Mouse (Mus musculus) intestine, embryonic 15.5 days (tissue): ENCODE results near the gene Olfr855. TPM values are rescaled to one million over a fixed set of nuclear protein-coding genes. Genes with fewer than 3 reads are reported as not detected.
A peak's percentile ranks its signal among the peaks of the same experiment; 100 is the strongest.

Source experiments
- ATAC-seq: fragments of 200-750 bp; cut with Nextera tagmentation; 2 replicates; pipeline ENCODE4 v1.8.0; 2017; ENCODE audit warnings: moderate TSS enrichment, moderate library complexity
- H3K27ac ChIP-seq: fragments of 300-500 bp; sonication (generic); 2 replicates; pipeline ENCODE4 v1.5.1; 2015; ENCODE audit warnings: mild to moderate bottlenecking, inconsistent platforms
- H3K27me3 ChIP-seq: fragments of 300-500 bp; sonication (generic); replicated peaks from 2 replicates; pipeline ENCODE4 v1.6.1; 2015; ENCODE audit warnings: inconsistent platforms
- H3K36me3 ChIP-seq: fragments of 300-500 bp; sonication (generic); 2 replicates; pipeline ENCODE4 v1.6.1; 2015; ENCODE audit warnings: inconsistent platforms
- H3K4me1 ChIP-seq: fragments of 300-500 bp; sonication (generic); replicated peaks from 2 replicates; pipeline ENCODE4 v1.6.1; 2015; ENCODE audit warnings: inconsistent platforms
- H3K4me2 ChIP-seq: fragments of 300-500 bp; sonication (generic); replicated peaks from 2 replicates; pipeline ENCODE4 v1.6.1; 2015; ENCODE audit warnings: mild to moderate bottlenecking, inconsistent platforms
- H3K4me3 ChIP-seq: fragments of 300-500 bp; sonication (generic); replicated peaks from 2 replicates; pipeline ENCODE4 v1.5.1; 2015; ENCODE audit warnings: inconsistent platforms
- H3K9ac ChIP-seq: fragments of 300-500 bp; sonication (generic); 2 replicates; pipeline ENCODE4 v1.6.1; 2015; ENCODE audit warnings: inconsistent platforms
- H3K9me3 ChIP-seq: fragments of 300-500 bp; sonication (generic); 2 replicates; pipeline ENCODE4 v1.6.1; 2016; ENCODE audit warnings: inconsistent platforms
- WGBS: fragments of 180-500 bp; shearing (Covaris S2); methylation state at CpG from one replicate; pipeline ENCODE4 v1.1.7; 2015; 5-methylcytosine and 5-hydroxymethylcytosine counted together
- polyA plus RNA-seq: library from polyadenylated mRNA; unstranded; fragments of >200 nt; fragmentation: Nextera tagmentation; extraction: Ambion mirVana; gene quantifications from 2 replicates; pipeline ENCODE4 v1.2.1, GENCODE M21; 2015

Gene Olfr855
- not detected in 2 replicates for polyA plus RNA-seq

- Histone ChIP-seq H3K4me1 (no peaks in the 10 kb centered on the region), H3K36me3 (no peaks in the 10 kb centered on the region), H3K9me3 (no peaks in the 10 kb centered on the region), H3K4me3 (no peak within 1 kb of the TSS), H3K9ac (no peak within 1 kb of the TSS), H3K4me2 (no peak within 1 kb of the TSS), H3K27me3 (no peaks in the 10 kb centered on the region), H3K27ac (no peak within 1 kb of the TSS)
- ATAC-seq: no peak
Observed at GRCm38 (mm10) chr9:19582317-19582716, at the start of gene Olfr855. Olfr855 (plus strand) TSS chr9:19582617.

GRCm38 (mm10) chr9:19540976-19541375, 41.4 kb upstream of the Olfr855 start, which contains the start of gene Olfr853:
Olfr853 (minus strand) TSS chr9:19541076.
- Histone ChIP-seq H3K27me3 (no peaks in the 10 kb centered on the region), H3K4me1 (no peaks in the 10 kb centered on the region), H3K4me2 (no peak within 1 kb of the TSS), H3K36me3 (no peaks in the 10 kb centered on the region), H3K27ac (no peak within 1 kb of the TSS), H3K9ac (no peak within 1 kb of the TSS), H3K9me3 (no peaks in the 10 kb centered on the region; the same call in 1 of the 2 replicates), H3K4me3 (no peak within 1 kb of the TSS)
- no peak for ATAC-seq
- 75% methylated on average over 1 of the region's 1 CpGs for WGBS

GRCm38 (mm10) chr9:19567282-19567681, 15.1 kb upstream of the Olfr855 start, which contains the start of gene Olfr854:
Olfr854 (minus strand) TSS chr9:19567382.
- ATAC-seq: no peak
- Histone ChIP-seq H3K9me3 (no peaks in the 10 kb centered on the region), H3K9ac (no peak within 1 kb of the TSS), H3K4me1 (no peaks in the 10 kb centered on the region), H3K27ac (no peak within 1 kb of the TSS), H3K4me3 (no peak within 1 kb of the TSS), H3K4me2 (no peak within 1 kb of the TSS), H3K27me3 (no peaks in the 10 kb centered on the region), H3K36me3 (no peaks in the 10 kb centered on the region)
- 77% methylated on average over 1 of the region's 1 CpGs for WGBS

- no peaks in the 10 kb centered on the region for H3K36me3 ChIP-seq
- no peak overlapping the region for H3K4me2 ChIP-seq
- H3K27me3 ChIP-seq: no peaks in the 10 kb centered on the region
- no peak for ATAC-seq
- no peak overlapping the region for H3K9ac ChIP-seq
- 94% methylated on average over 3 of the region's 3 CpGs for WGBS
- no peaks in the 10 kb centered on the region for H3K9me3 ChIP-seq
- no peaks in the 10 kb centered on the region for H3K4me1 ChIP-seq
- H3K27ac ChIP-seq: no peak overlapping the region
- H3K4me3 ChIP-seq: no peak overlapping the region
Observed at GRCm38 (mm10) chr9:19621297-19621696, 38.9 kb downstream of the Olfr855 start.

- WGBS: 2% methylated on average over 35 of the region's 35 CpGs
- Histone ChIP-seq H3K4me1 (no peaks in the 10 kb centered on the region), H3K36me3 (no peaks in the 10 kb centered on the region), H3K27me3 (no peaks in the 10 kb centered on the region), H3K9ac (peak within 1 kb of the TSS; percentile 42), H3K4me2 (peak within 1 kb of the TSS; percentile 27; the same call in 1 of the 2 replicates), H3K9me3 (no peaks in the 10 kb centered on the region), H3K4me3 (peak within 1 kb of the TSS; percentile 54), H3K27ac (peak within 1 kb of the TSS; percentile 93)
- peak; percentile 99 for ATAC-seq
Observed at GRCm38 (mm10) chr9:19621843-19622822, 39.7 kb downstream of the Olfr855 start, which contains the start of gene Zfp317. Zfp317 (plus strand) TSS chr9:19622102.

GRCm38 (mm10) chr9:19629574-19629973, 47.2 kb downstream of the Olfr855 start:
- Histone ChIP-seq H3K27me3 (no peaks in the 10 kb centered on the region), H3K4me3 (no peak overlapping the region), H3K4me1 (no peaks in the 10 kb centered on the region), H3K36me3 (peaks cover 4% of the 10 kb centered on the region; the same call in 1 of the 2 replicates), H3K27ac (no peak overlapping the region), H3K4me2 (no peak overlapping the region), H3K9me3 (no peaks in the 10 kb centered on the region), H3K9ac (no peak overlapping the region)
- ATAC-seq: no peak

Other genes with a start within 250 kb of the Olfr855 start
- not detected in 2 replicates for gene Olfr845, start 246.2 kb upstream of the Olfr855 start, polyA plus RNA-seq
- gene Olfr846, start 218.6 kb upstream of the Olfr855 start, polyA plus RNA-seq: not detected in 2 replicates
- not detected in 2 replicates for gene Olfr847, start 203.9 kb upstream of the Olfr855 start, polyA plus RNA-seq
- not detected in 2 replicates for gene Olfr849, start 142.4 kb upstream of the Olfr855 start, polyA plus RNA-seq
- gene Olfr850, start 104.4 kb upstream of the Olfr855 start, polyA plus RNA-seq: not detected in 2 replicates
- not detected in 2 replicates for gene Olfr851, start 89.3 kb upstream of the Olfr855 start, polyA plus RNA-seq
- gene Olfr853, start 41.5 kb upstream of the Olfr855 start, polyA plus RNA-seq: not detected in 2 replicates
- gene Olfr854, start 15.2 kb upstream of the Olfr855 start, polyA plus RNA-seq: not detected in 2 replicates
- gene Zfp317, start 39.5 kb downstream of the Olfr855 start, polyA plus RNA-seq: 22.4 and 24.0 TPM in 2 replicates
- not detected in 2 replicates for gene Olfr857, start 126.8 kb downstream of the Olfr855 start, polyA plus RNA-seq
- not detected in 2 replicates for gene Olfr58, start 197.7 kb downstream of the Olfr855 start, polyA plus RNA-seq
- not detected in 2 replicates for gene Olfr859, start 222.3 kb downstream of the Olfr855 start, polyA plus RNA-seq